18 mouse cellular contexts compared by ENCODE assay signal in the genomic region with DNA sequence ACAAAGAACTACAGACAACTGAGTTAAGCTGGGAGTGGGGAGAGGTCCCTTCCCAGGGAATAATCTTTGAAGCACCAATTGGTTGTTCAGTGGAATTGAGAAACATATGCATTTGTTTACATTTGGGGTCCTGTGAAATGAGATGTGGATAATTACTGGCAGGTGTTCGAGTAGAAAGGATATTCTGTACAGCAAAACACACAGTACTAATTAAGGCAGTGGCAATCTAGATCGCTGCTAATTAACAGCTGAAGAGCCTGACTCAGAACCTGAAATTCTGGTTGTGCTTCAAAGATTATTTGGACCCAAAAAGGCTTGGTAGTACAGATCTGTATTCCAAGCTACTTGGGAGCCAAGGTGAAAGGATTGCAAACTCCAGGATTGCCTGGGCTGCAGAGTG. TPM values are rescaled to one million over a fixed set of nuclear protein-coding genes. Genes with fewer than 3 reads are reported as not detected.
A peak's percentile ranks its signal among the peaks of the same experiment; 100 is the strongest.
DNase-seq lines count a peak whose midpoint lies in the region; ATAC-seq and TF ChIP-seq lines count a peak whose summit lies in the region.
"Had no signal": no experiment of that assay in that cellular context is flagged by ENCODE, and none has a peak within 500 bp of the region (broad histone marks: within the 10 kb centered on the region; RNA-seq: fewer than 3 reads in every experiment).

No protein-coding gene starts in this region.

- WGBS in hindbrain, embryonic 15.5 days: 53% methylated on average over 2 of the region's 2 CpGs
- WGBS in hindbrain, postnatal 0 days: 32% methylated on average over 2 of the region's 2 CpGs
- 43% methylated on average over 2 of the region's 2 CpGs for WGBS in neural tube, embryonic 13.5 days
- 4% methylated on average over 2 of the region's 2 CpGs for WGBS in forebrain, embryonic 14.5 days
- WGBS in stomach, postnatal 0 days: 35% methylated on average over 2 of the region's 2 CpGs

- H3K9me3 ChIP-seq in hindbrain, embryonic 15.5 days: no peaks in the 10 kb centered on the region
- H3K9me3 ChIP-seq in hindbrain, postnatal 0 days (ENCODE audit: low read length): no peaks in the 10 kb centered on the region
- H3K9me3 ChIP-seq in neural tube, embryonic 13.5 days: no peaks in the 10 kb centered on the region
- H3K9me3 ChIP-seq in forebrain, embryonic 14.5 days (replicated peaks; ENCODE audit: control insufficient read depth, low read length): no peaks in the 10 kb centered on the region
- no peaks in the 10 kb centered on the region for H3K9me3 ChIP-seq in stomach, postnatal 0 days (ENCODE audit: control insufficient read depth, low read length)
- H3K9me3 ChIP-seq: heart, embryonic 10.5 days had no signal

- H3K4me2 ChIP-seq in hindbrain, embryonic 15.5 days: no peak overlapping the region
- no peak overlapping the region for H3K4me2 ChIP-seq in hindbrain, postnatal 0 days (ENCODE audit: low read depth, low read length)
- no peak overlapping the region for H3K4me2 ChIP-seq in neural tube, embryonic 13.5 days
- H3K4me2 ChIP-seq in forebrain, embryonic 14.5 days (ENCODE audit: low read length): no peak overlapping the region
- no peak overlapping the region for H3K4me2 ChIP-seq in stomach, postnatal 0 days (replicated peaks; ENCODE audit: low read depth)

- H3K27me3 ChIP-seq in hindbrain, embryonic 15.5 days: no peaks in the 10 kb centered on the region
- H3K27me3 ChIP-seq in hindbrain, postnatal 0 days (ENCODE audit: insufficient read depth, low read length): no peaks in the 10 kb centered on the region
- H3K27me3 ChIP-seq in neural tube, embryonic 13.5 days: no peaks in the 10 kb centered on the region
- no peaks in the 10 kb centered on the region for H3K27me3 ChIP-seq in forebrain, embryonic 14.5 days (replicated peaks; ENCODE audit: control insufficient read depth, insufficient read depth, low read length)
- no peaks in the 10 kb centered on the region for H3K27me3 ChIP-seq in stomach, postnatal 0 days (ENCODE audit: control insufficient read depth, insufficient read depth, low read length)

- no peak for DNase-seq in hindbrain, postnatal 0 days (ENCODE audit: low spot score)
- no peak for DNase-seq in neural tube, embryonic 10.5 days (ENCODE audit: extremely low spot score, low spot score)
- DNase-seq in forebrain, embryonic 14.5 days (ENCODE audit: low spot score): peak; percentile 64
- DNase-seq in stomach, postnatal 0 days (ENCODE audit: low spot score): no peak
- DNase-seq in spleen, postnatal 14 days (ENCODE audit: low spot score in 2 of 2): no peak
- no peak for DNase-seq in kidney, postnatal 4 days
- DNase-seq: adrenal gland, postnatal 10 days; cerebellum, adult 8-10 months; kidney, postnatal 25 days; layer of hippocampus, postnatal 36 days; right cerebral cortex, postnatal 25 days; spleen, adult 18-20 months; thymus, postnatal 14 days had no signal

- H3K4me3 ChIP-seq in hindbrain, embryonic 15.5 days: no peak overlapping the region
- H3K4me3 ChIP-seq in hindbrain, postnatal 0 days (ENCODE audit: low read length): no peak overlapping the region
- H3K4me3 ChIP-seq in neural tube, embryonic 13.5 days: no peak overlapping the region
- no peak overlapping the region for H3K4me3 ChIP-seq in forebrain, embryonic 14.5 days (ENCODE audit: low read depth, low read length)
- no peak overlapping the region for H3K4me3 ChIP-seq in stomach, postnatal 0 days (ENCODE audit: low read depth, low read length)
- H3K4me3 ChIP-seq: heart, embryonic 10.5 days had no signal

- no peak overlapping the region for H3K27ac ChIP-seq in hindbrain, embryonic 15.5 days (replicated peaks)
- H3K27ac ChIP-seq in hindbrain, postnatal 0 days: no peak overlapping the region
- H3K27ac ChIP-seq in neural tube, embryonic 13.5 days (replicated peaks): no peak overlapping the region
- no peak overlapping the region for H3K27ac ChIP-seq in forebrain, embryonic 14.5 days (ENCODE audit: low read depth, low read length)
- peak overlapping the region; percentile 8; the same call in 1 of the 2 replicates for H3K27ac ChIP-seq in stomach, postnatal 0 days (replicated peaks)
- H3K27ac ChIP-seq: heart, embryonic 10.5 days; macrophage had no signal

- no peak overlapping the region for H3K9ac ChIP-seq in hindbrain, embryonic 15.5 days
- H3K9ac ChIP-seq in hindbrain, postnatal 0 days (replicated peaks; ENCODE audit: low read length): no peak overlapping the region
- no peak overlapping the region for H3K9ac ChIP-seq in neural tube, embryonic 13.5 days
- no peak overlapping the region for H3K9ac ChIP-seq in forebrain, embryonic 14.5 days (ENCODE audit: low read length)
- no peak overlapping the region for H3K9ac ChIP-seq in stomach, postnatal 0 days (ENCODE audit: low read length)
- H3K9ac ChIP-seq: liver, embryonic 14.5 days had no signal

- no peaks in the 10 kb centered on the region for H3K4me1 ChIP-seq in hindbrain, embryonic 15.5 days (replicated peaks)
- no peaks in the 10 kb centered on the region; the same call in 1 of the 2 replicates for H3K4me1 ChIP-seq in hindbrain, postnatal 0 days (ENCODE audit: insufficient read depth, low read length)
- H3K4me1 ChIP-seq in neural tube, embryonic 13.5 days (replicated peaks): no peaks in the 10 kb centered on the region
- H3K4me1 ChIP-seq in forebrain, embryonic 14.5 days (ENCODE audit: control insufficient read depth, insufficient read depth, low read length): no peaks in the 10 kb centered on the region; the same call in 1 of the 2 replicates
- no peaks in the 10 kb centered on the region for H3K4me1 ChIP-seq in stomach, postnatal 0 days (replicated peaks; ENCODE audit: control insufficient read depth, insufficient read depth)
- H3K4me1 ChIP-seq: heart, embryonic 10.5 days had no signal

- H3K36me3 ChIP-seq in hindbrain, embryonic 15.5 days: no peaks in the 10 kb centered on the region
- H3K36me3 ChIP-seq in hindbrain, postnatal 0 days (ENCODE audit: insufficient read depth, low read length): no peaks in the 10 kb centered on the region
- H3K36me3 ChIP-seq in neural tube, embryonic 13.5 days: no peaks in the 10 kb centered on the region
- H3K36me3 ChIP-seq in forebrain, embryonic 14.5 days (ENCODE audit: control insufficient read depth, insufficient read depth, low read length): no peaks in the 10 kb centered on the region
- H3K36me3 ChIP-seq in stomach, postnatal 0 days (ENCODE audit: control insufficient read depth, insufficient read depth, low read length): no peaks in the 10 kb centered on the region
- H3K36me3 ChIP-seq: heart, embryonic 10.5 days had no signal

- no peak for TF ChIP-seq EP300 in stomach, postnatal 0 days (optimal IDR thresholded peaks at IDR 0.05)

- ATAC-seq in hindbrain, embryonic 15.5 days (ENCODE audit: low FRiP score, low read depth): peak; percentile 23; the same call in 1 of the 2 replicates
- no peak for ATAC-seq in hindbrain, postnatal 0 days
- ATAC-seq in neural tube, embryonic 13.5 days (ENCODE audit: low read depth): peak; percentile 50
- ATAC-seq in forebrain, embryonic 14.5 days: peak; percentile 78
- ATAC-seq in stomach, postnatal 0 days (ENCODE audit: low FRiP score, low TSS enrichment): no peak

- TF ChIP-seq CTCF in hindbrain, postnatal 0 days (IDR thresholded peaks at IDR 0.05; ENCODE audit: low read depth): no peak
- no peak for TF ChIP-seq CTCF in stomach, postnatal 0 days (IDR thresholded peaks at IDR 0.05; ENCODE audit: low read depth)

RNA-seq across cellular contexts. Expression of a gene that starts 47.7 kb away (rescaled TPM):
- 21.7 and 21.9 TPM in 2 replicates for polyA plus RNA-seq in hindbrain, embryonic 15.5 days (2015; fragmentation: Nextera tagmentation; extraction: Ambion mirVana)
- 18.3 and 20.7 TPM in 2 replicates for total RNA-seq in hindbrain, postnatal 0 days (2014; rRNA removed)
- polyA plus RNA-seq in hindbrain, postnatal 0 days (2015; fragmentation: Nextera tagmentation; extraction: Ambion mirVana): 26.0 and 30.3 TPM in 2 replicates
- polyA plus RNA-seq in neural tube, embryonic 13.5 days (2015; fragmentation: Nextera tagmentation; extraction: Ambion mirVana): 24.8 and 27.9 TPM in 2 replicates
- 21.7 and 24.2 TPM in 2 replicates for polyA plus RNA-seq in forebrain, embryonic 14.5 days (2014; fragmentation: Nextera tagmentation; extraction: Ambion mirVana)
- 95.4 and 99.6 TPM in 2 replicates for polyA plus RNA-seq in stomach, postnatal 0 days (2015; fragmentation: Nextera tagmentation; extraction: Ambion mirVana)

RNA-seq across cellular contexts. Expression of a gene that starts 55.6 kb away (rescaled TPM):
- 10.6 and 11.2 TPM in 2 replicates for polyA plus RNA-seq in hindbrain, embryonic 15.5 days (2015; fragmentation: Nextera tagmentation; extraction: Ambion mirVana)
- total RNA-seq in hindbrain, postnatal 0 days (2014; rRNA removed): 5.3 and 6.2 TPM in 2 replicates
- 14.9 and 15.7 TPM in 2 replicates for polyA plus RNA-seq in hindbrain, postnatal 0 days (2015; fragmentation: Nextera tagmentation; extraction: Ambion mirVana)
- polyA plus RNA-seq in neural tube, embryonic 13.5 days (2015; fragmentation: Nextera tagmentation; extraction: Ambion mirVana): 14.0 and 16.8 TPM in 2 replicates
- polyA plus RNA-seq in forebrain, embryonic 14.5 days (2014; fragmentation: Nextera tagmentation; extraction: Ambion mirVana): 11.2 and 14.2 TPM in 2 replicates
- 19.7 and 20.1 TPM in 2 replicates for polyA plus RNA-seq in stomach, postnatal 0 days (2015; fragmentation: Nextera tagmentation; extraction: Ambion mirVana)

Comparison
In these comparisons a context has a peak if more than half of its experiments do, and no peak if none do; other contexts are left out.
1. ATAC-seq: peak in hindbrain, embryonic 15.5 days (single experiment), neural tube, embryonic 13.5 days (single experiment) and forebrain, embryonic 14.5 days (single experiment); none in hindbrain, postnatal 0 days (single experiment) and stomach, postnatal 0 days (single experiment).